Mouse (Mus musculus): ENCODE results near the gene Kpna4.

GRCm38 (mm10) chr3:69156484-69156883, 29.6 kb upstream of the Kpna4 start:
- no peak for TF ChIP-seq MAX (IDR thresholded peaks at IDR 0.05)
- no peak for TF ChIP-seq CEBPB (IDR thresholded peaks at IDR 0.05; ENCODE audit: low read depth)
